Mouse (Mus musculus): ENCODE results near the gene Prickle3. TPM values are rescaled to one million over a fixed set of nuclear protein-coding genes. Genes with fewer than 3 reads are reported as not detected.

Gene Prickle3
- polyA plus RNA-seq, 1 experiment from 2014 or later, result 14.7 TPM

DNA sequence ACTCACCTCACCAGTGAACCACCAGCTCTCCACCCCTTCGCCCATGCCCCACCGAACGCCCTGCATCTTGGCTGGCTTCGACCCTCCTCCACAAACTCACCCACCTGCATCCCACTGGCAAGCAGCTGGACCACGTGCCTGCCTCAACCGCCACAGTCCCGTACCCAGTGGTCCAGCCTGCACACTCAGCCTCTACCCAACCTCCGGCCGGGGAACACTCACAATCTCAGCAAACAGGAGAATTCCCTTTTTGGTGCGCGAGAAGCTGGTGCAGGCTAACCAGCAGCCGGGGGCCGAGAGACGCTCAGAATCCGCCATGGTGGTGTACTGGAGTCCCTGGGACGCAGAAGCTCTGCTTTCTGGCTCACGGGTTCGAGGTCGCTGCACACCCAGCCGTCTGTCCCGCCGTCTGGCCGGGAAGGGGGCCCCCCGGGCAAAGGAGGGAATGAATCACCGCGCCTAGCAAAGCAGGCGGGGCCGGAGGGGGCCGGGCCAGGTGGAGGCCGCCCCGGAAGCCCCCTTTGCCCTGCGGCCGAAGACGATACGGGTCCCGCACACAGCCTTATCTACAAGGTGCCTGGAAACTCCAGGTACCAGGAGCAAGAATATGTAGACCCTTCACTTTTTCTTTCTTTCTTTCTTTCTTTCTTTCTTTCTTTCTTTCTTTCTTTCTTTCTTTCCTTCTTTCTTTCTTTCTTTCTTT, 14.0 kb downstream of the Prickle3 start, which contains the start of gene Plp2:
TSS of gene Plp2 (minus strand) at position 470 of the 703 bp plus-strand sequence.
- Histone ChIP-seq H3K9me3 (ENCODE audit: low read length) (no peaks in the 10 kb centered on the region), H3K27me3 (ENCODE audit: insufficient read depth, low read length) (no peaks in the 10 kb centered on the region), H3K27ac (ENCODE audit: low read length) (peak within 1 kb of the TSS; percentile 78), H3K36me3 (ENCODE audit: insufficient read depth, low read length) (peaks cover 14% of the 10 kb centered on the region), H3K4me1 (ENCODE audit: insufficient read depth, low read length) (peaks cover 12% of the 10 kb centered on the region), H3K4me2 (replicated peaks; ENCODE audit: low read depth, low read length) (peak within 1 kb of the TSS; percentile 53), H3K9ac (replicated peaks; ENCODE audit: low read length) (peak within 1 kb of the TSS; percentile 65), H3K4me3 (ENCODE audit: low read length) (peak within 1 kb of the TSS; percentile 58)
- 27% methylated on average over 36 of the region's 36 CpGs for WGBS
- ATAC-seq (ENCODE audit: low FRiP score, low TSS enrichment), result peak; percentile 58

- no peak overlapping the region for H3K4me3 ChIP-seq (ENCODE audit: low read length)
- H3K4me2 ChIP-seq (replicated peaks; ENCODE audit: low read depth, low read length), result no peak overlapping the region
- H3K9ac ChIP-seq (replicated peaks; ENCODE audit: low read length), result no peak overlapping the region
- no peak for ATAC-seq (ENCODE audit: low FRiP score, low TSS enrichment)
- WGBS, result 34% methylated on average over 6 of the region's 6 CpGs
- no peaks in the 10 kb centered on the region for H3K9me3 ChIP-seq (ENCODE audit: low read length)
- H3K27me3 ChIP-seq (ENCODE audit: insufficient read depth, low read length), result no peaks in the 10 kb centered on the region
- peaks cover 12% of the 10 kb centered on the region for H3K4me1 ChIP-seq (ENCODE audit: insufficient read depth, low read length)
- H3K27ac ChIP-seq (ENCODE audit: low read length), result no peak overlapping the region; the same call in 1 of the 2 replicates
- peaks cover 5% of the 10 kb centered on the region; the same call in 1 of the 2 replicates for H3K36me3 ChIP-seq (ENCODE audit: insufficient read depth, low read length)
These were observed 15.7 kb downstream of the Prickle3 start for GRCm38 (mm10) chrX:7672739-7673138.

- peaks cover 12% of the 10 kb centered on the region for H3K4me1 ChIP-seq (ENCODE audit: insufficient read depth, low read length)
- H3K9me3 ChIP-seq (ENCODE audit: low read length), result no peaks in the 10 kb centered on the region
- peak overlapping the region; percentile 92 for H3K27ac ChIP-seq (ENCODE audit: low read length)
- H3K27me3 ChIP-seq (ENCODE audit: insufficient read depth, low read length), result no peaks in the 10 kb centered on the region
- H3K4me3 ChIP-seq (ENCODE audit: low read length), result peak overlapping the region; percentile 33; the same call in 1 of the 2 replicates
- peak; percentile 55 for ATAC-seq (ENCODE audit: low FRiP score, low TSS enrichment)
- WGBS, result 26% methylated on average over 12 of the region's 12 CpGs
- peaks cover 5% of the 10 kb centered on the region; the same call in 1 of the 2 replicates for H3K36me3 ChIP-seq (ENCODE audit: insufficient read depth, low read length)
- H3K9ac ChIP-seq (replicated peaks; ENCODE audit: low read length), result 0 out of 2 replicates have a peak overlapping the region, but pooled peaks have one; percentile 67
- H3K4me2 ChIP-seq (replicated peaks; ENCODE audit: low read depth, low read length), result peak overlapping the region; percentile 55
These were observed 16.7 kb downstream of the Prickle3 start for GRCm38 (mm10) chrX:7673578-7674281.

GRCm38 (mm10) chrX:7674284-7675000, 17.4 kb downstream of the Prickle3 start:
- Histone ChIP-seq H3K27me3 (ENCODE audit: insufficient read depth, low read length) (no peaks in the 10 kb centered on the region), H3K9ac (replicated peaks; ENCODE audit: low read length) (peak overlapping the region; percentile 67), H3K4me3 (ENCODE audit: low read length) (peak overlapping the region; percentile 33), H3K9me3 (ENCODE audit: low read length) (no peaks in the 10 kb centered on the region), H3K36me3 (ENCODE audit: insufficient read depth, low read length) (no peaks in the 10 kb centered on the region), H3K4me1 (ENCODE audit: insufficient read depth, low read length) (peaks cover 12% of the 10 kb centered on the region), H3K27ac (ENCODE audit: low read length) (peak overlapping the region; percentile 92), H3K4me2 (replicated peaks; ENCODE audit: low read depth, low read length) (peak overlapping the region; percentile 55)
- peak; percentile 36 for ATAC-seq (ENCODE audit: low FRiP score, low TSS enrichment)
- 16% methylated on average over 28 of the region's 28 CpGs for WGBS

DNA sequence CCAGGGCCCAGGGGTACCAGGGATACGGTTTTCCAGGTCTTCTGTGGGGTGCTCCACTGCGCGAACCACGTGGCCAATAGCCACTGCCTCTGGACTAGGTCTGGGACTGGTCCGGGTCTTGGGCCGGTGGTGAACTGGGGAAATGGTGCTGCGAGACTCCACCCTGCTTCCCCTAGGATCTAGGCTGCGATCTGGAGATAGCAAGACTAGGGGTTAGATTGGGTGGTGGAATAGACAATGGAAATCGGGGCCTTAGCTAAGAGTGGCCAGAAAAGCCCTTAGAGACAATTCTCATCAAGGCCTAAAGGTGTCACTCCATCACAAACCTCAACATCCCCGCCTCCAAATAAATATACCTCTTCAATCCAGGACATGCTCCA, 17.9 kb downstream of the Prickle3 start:
- peak; percentile 3; the same call in 1 of the 2 replicates for ATAC-seq (ENCODE audit: low FRiP score, low TSS enrichment)
- 33% methylated on average over 10 of the region's 10 CpGs for WGBS

DNA sequence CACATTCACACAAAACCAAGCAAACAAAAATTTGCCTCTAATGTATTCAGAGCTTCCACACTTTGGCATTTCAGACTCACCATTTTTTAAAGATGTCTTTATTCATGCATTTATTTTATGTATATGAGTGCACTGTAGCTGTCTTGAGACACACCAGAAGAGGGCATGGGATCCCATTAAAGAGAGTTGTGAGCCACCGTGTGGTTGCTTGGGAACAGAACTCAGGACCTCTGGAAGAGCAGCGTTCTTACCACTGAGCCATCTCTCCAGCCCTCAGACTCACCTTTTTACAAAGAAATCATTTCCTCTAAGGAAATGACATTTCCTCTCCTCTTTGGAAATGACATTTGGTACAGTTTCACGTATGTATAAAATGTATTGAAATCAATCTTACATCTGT, 21.9 kb downstream of the Prickle3 start:
- ATAC-seq (ENCODE audit: low FRiP score, low TSS enrichment), result no peak

More for the DNA sequence above, 17.9 kb downstream of the Prickle3 start:
- H3K36me3 ChIP-seq (ENCODE audit: insufficient read depth, low read length), result no peaks in the 10 kb centered on the region
- peaks cover 12% of the 10 kb centered on the region for H3K4me1 ChIP-seq (ENCODE audit: insufficient read depth, low read length)
- H3K27me3 ChIP-seq (ENCODE audit: insufficient read depth, low read length), result no peaks in the 10 kb centered on the region
- peak overlapping the region; percentile 33 for H3K4me3 ChIP-seq (ENCODE audit: low read length)
- peak overlapping the region; percentile 55 for H3K4me2 ChIP-seq (replicated peaks; ENCODE audit: low read depth, low read length)
- no peaks in the 10 kb centered on the region for H3K9me3 ChIP-seq (ENCODE audit: low read length)
- peak overlapping the region; percentile 67 for H3K9ac ChIP-seq (replicated peaks; ENCODE audit: low read length)
- H3K27ac ChIP-seq (ENCODE audit: low read length), result peak overlapping the region; percentile 92

GRCm38 (mm10) chrX:7679405-7680056, 22.5 kb downstream of the Prickle3 start:
- H3K36me3 ChIP-seq (ENCODE audit: insufficient read depth, low read length), result no peaks in the 10 kb centered on the region
- peak overlapping the region; percentile 33 for H3K4me3 ChIP-seq (ENCODE audit: low read length)
- H3K9me3 ChIP-seq (ENCODE audit: low read length), result no peaks in the 10 kb centered on the region
- 21% methylated on average over 27 of the region's 27 CpGs for WGBS
- no peak overlapping the region for H3K27ac ChIP-seq (ENCODE audit: low read length)
- H3K4me1 ChIP-seq (ENCODE audit: insufficient read depth, low read length), result no peaks in the 10 kb centered on the region
- H3K9ac ChIP-seq (replicated peaks; ENCODE audit: low read length), result peak overlapping the region; percentile 39; the same call in 1 of the 2 replicates
- H3K4me2 ChIP-seq (replicated peaks; ENCODE audit: low read depth, low read length), result peak overlapping the region; percentile 54
- no peaks in the 10 kb centered on the region for H3K27me3 ChIP-seq (ENCODE audit: insufficient read depth, low read length)
- ATAC-seq (ENCODE audit: low FRiP score, low TSS enrichment), result peak; percentile 98

More for the DNA sequence above, 21.9 kb downstream of the Prickle3 start:
- H3K27ac ChIP-seq (ENCODE audit: low read length), result no peak overlapping the region
- H3K9me3 ChIP-seq (ENCODE audit: low read length), result no peaks in the 10 kb centered on the region
- H3K36me3 ChIP-seq (ENCODE audit: insufficient read depth, low read length), result no peaks in the 10 kb centered on the region
- no peaks in the 10 kb centered on the region for H3K4me1 ChIP-seq (ENCODE audit: insufficient read depth, low read length)
- WGBS, result 35% methylated on average over 3 of the region's 3 CpGs
- H3K9ac ChIP-seq (replicated peaks; ENCODE audit: low read length), result no peak overlapping the region
- H3K27me3 ChIP-seq (ENCODE audit: insufficient read depth, low read length), result no peaks in the 10 kb centered on the region
- H3K4me3 ChIP-seq (ENCODE audit: low read length), result no peak overlapping the region
- no peak overlapping the region for H3K4me2 ChIP-seq (replicated peaks; ENCODE audit: low read depth, low read length)

DNA sequence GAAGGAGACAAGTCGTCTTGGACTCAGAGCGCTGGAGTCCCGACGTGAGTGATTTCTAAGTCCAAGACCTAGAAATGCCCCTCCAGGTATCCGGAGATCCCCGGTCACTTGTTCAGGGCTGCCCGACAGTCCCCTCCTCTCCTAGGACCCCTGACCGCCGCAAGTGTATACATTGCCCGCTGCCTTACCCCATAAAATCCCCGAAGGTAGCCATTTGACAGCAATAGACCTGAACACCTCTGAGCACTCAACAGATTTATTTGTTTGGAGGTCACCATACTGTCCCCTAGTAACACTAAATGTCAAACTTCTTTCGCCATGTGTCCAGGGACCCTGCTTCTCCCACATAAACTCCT, 23.0 kb downstream of the Prickle3 start:
- H3K4me1 ChIP-seq (ENCODE audit: insufficient read depth, low read length), result no peaks in the 10 kb centered on the region
- WGBS, result 29% methylated on average over 12 of the region's 12 CpGs
- H3K4me2 ChIP-seq (replicated peaks; ENCODE audit: low read depth, low read length), result peak overlapping the region; percentile 54
- H3K9ac ChIP-seq (replicated peaks; ENCODE audit: low read length), result peak overlapping the region; percentile 39; the same call in 1 of the 2 replicates
- H3K27me3 ChIP-seq (ENCODE audit: insufficient read depth, low read length), result no peaks in the 10 kb centered on the region
- H3K4me3 ChIP-seq (ENCODE audit: low read length), result peak overlapping the region; percentile 33
- no peaks in the 10 kb centered on the region for H3K9me3 ChIP-seq (ENCODE audit: low read length)
- no peak for ATAC-seq (ENCODE audit: low FRiP score, low TSS enrichment)
- H3K36me3 ChIP-seq (ENCODE audit: insufficient read depth, low read length), result no peaks in the 10 kb centered on the region
- no peak overlapping the region for H3K27ac ChIP-seq (ENCODE audit: low read length)

GRCm38 (mm10) chrX:7680864-7681263, 23.8 kb downstream of the Prickle3 start, which contains the start of gene Magix:
Gene Magix, minus strand, starts transcription at chrX:7681251.
- ATAC-seq (ENCODE audit: low FRiP score, low TSS enrichment), result no peak; the same call in 1 of the 2 replicates
- peak within 1 kb of the TSS; percentile 33 for H3K4me3 ChIP-seq (ENCODE audit: low read length)
- WGBS, result 66% methylated on average over 14 of the region's 14 CpGs

More at GRCm38 (mm10) chrX:7680864-7681263, 23.8 kb downstream of the Prickle3 start, which contains the start of gene Magix:
- H3K9ac ChIP-seq (replicated peaks; ENCODE audit: low read length), result peak within 1 kb of the TSS; percentile 39; the same call in 1 of the 2 replicates
- H3K4me2 ChIP-seq (replicated peaks; ENCODE audit: low read depth, low read length), result peak within 1 kb of the TSS; percentile 54
- H3K4me1 ChIP-seq (ENCODE audit: insufficient read depth, low read length), result no peaks in the 10 kb centered on the region
- H3K36me3 ChIP-seq (ENCODE audit: insufficient read depth, low read length), result no peaks in the 10 kb centered on the region
- H3K9me3 ChIP-seq (ENCODE audit: low read length), result no peaks in the 10 kb centered on the region
- no peak within 1 kb of the TSS for H3K27ac ChIP-seq (ENCODE audit: low read length)
- H3K27me3 ChIP-seq (ENCODE audit: insufficient read depth, low read length), result no peaks in the 10 kb centered on the region

Measured in kidney, embryonic 16.5 days (tissue).